Mouse (Mus musculus) erythroblast, adult 5-6 weeks (primary cell): Measurements from ENCODE around the gene Olfr733. TPM values are rescaled to one million over a fixed set of nuclear protein-coding genes. Genes with fewer than 3 reads are reported as not detected.

Experiments
- ATAC-seq: replicated peaks from 2 replicates; pipeline ENCODE4 v1.8.0; 2016; ENCODE audit warnings: moderate number of reproducible peaks, mild to moderate bottlenecking, moderate TSS enrichment, inconsistent platforms; ENCODE audit not compliant: poor library complexity, low FRiP score, severe bottlenecking
- total RNA-seq, 2 experiments: library from RNA; stranded (forward) in 1 of 2; stranded (reverse) in 1 of 2; fragments of 150-400 nt in 1 of 2; fragments of 200-764, 138-1000 nt in 1 of 2; gene quantifications; 2 replicates each; pipeline versions ENCODE4 v1.2.3 to v1.2.4; 2015 to 2017; ENCODE audit warnings: low replicate concordance in 2 of 2

Gene Olfr733
- total RNA-seq (2015; ENCODE audit: low replicate concordance): not detected in 2 replicates
- not detected in 2 replicates for total RNA-seq (2017; ENCODE audit: low replicate concordance)

GRCm38 (mm10) chr14:50301422-50301821, at the start of gene Olfr733:
Gene Olfr733, minus strand, starts transcription at chr14:50301522.
- ATAC-seq: no peak

- no peak for ATAC-seq
Measured at GRCm38 (mm10) chr14:50348796-50349195, 47.5 kb upstream of the Olfr733 start, which contains the start of gene Olfr735. Gene Olfr735, minus strand, starts transcription at chr14:50348872.

- ATAC-seq: no peak
Measured at GRCm38 (mm10) chr14:50326661-50327060, 25.3 kb upstream of the Olfr733 start, which contains the start of gene Olfr734. Gene Olfr734, minus strand, starts transcription at chr14:50326761.

GRCm38 (mm10) chr14:50284106-50284505, 17.2 kb downstream of the Olfr733 start, which contains the start of gene Olfr732:
Gene Olfr732, minus strand, starts transcription at chr14:50284206.
- no peak for ATAC-seq

Other genes with a start within 250 kb of the Olfr733 start
- not detected in 2 replicates for gene Olfr726, start 210.6 kb downstream of the Olfr733 start, total RNA-seq (2015; ENCODE audit: low replicate concordance)
- gene Olfr726, start 210.6 kb downstream of the Olfr733 start, total RNA-seq (2017; ENCODE audit: low replicate concordance): not detected in 2 replicates
- gene Olfr727, start 178.3 kb downstream of the Olfr733 start, total RNA-seq (2015; ENCODE audit: low replicate concordance): not detected in 2 replicates
- 0.98 TPM in 1 of 2 replicates, not detected in the other for gene Olfr727, start 178.3 kb downstream of the Olfr733 start, total RNA-seq (2017; ENCODE audit: low replicate concordance)
- gene Olfr728, start 158.8 kb downstream of the Olfr733 start, total RNA-seq (2015; ENCODE audit: low replicate concordance): not detected in 2 replicates
- 0.28 TPM in 1 of 2 replicates, not detected in the other for gene Olfr728, start 158.8 kb downstream of the Olfr733 start, total RNA-seq (2017; ENCODE audit: low replicate concordance)
- not detected in 2 replicates for gene Olfr729, start 148.6 kb downstream of the Olfr733 start, total RNA-seq (2015; ENCODE audit: low replicate concordance)
- 0.43 TPM in 1 of 2 replicates, not detected in the other for gene Olfr729, start 148.6 kb downstream of the Olfr733 start, total RNA-seq (2017; ENCODE audit: low replicate concordance)
- not detected in 2 replicates for gene Olfr730, start 113.3 kb downstream of the Olfr733 start, total RNA-seq (2015; ENCODE audit: low replicate concordance)
- gene Olfr730, start 113.3 kb downstream of the Olfr733 start, total RNA-seq (2017; ENCODE audit: low replicate concordance): not detected in 2 replicates
- gene Olfr731, start 59.7 kb downstream of the Olfr733 start, total RNA-seq (2015; ENCODE audit: low replicate concordance): not detected in 2 replicates
- gene Olfr731, start 59.7 kb downstream of the Olfr733 start, total RNA-seq (2017; ENCODE audit: low replicate concordance): not detected in 2 replicates
- not detected in 2 replicates for gene Olfr732, start 17.3 kb downstream of the Olfr733 start, total RNA-seq (2015; ENCODE audit: low replicate concordance)
- gene Olfr732, start 17.3 kb downstream of the Olfr733 start, total RNA-seq (2017; ENCODE audit: low replicate concordance): not detected in 2 replicates
- gene Olfr734, start 25.2 kb upstream of the Olfr733 start, total RNA-seq (2015; ENCODE audit: low replicate concordance): not detected in 2 replicates
- not detected in 2 replicates for gene Olfr734, start 25.2 kb upstream of the Olfr733 start, total RNA-seq (2017; ENCODE audit: low replicate concordance)
- not detected in 2 replicates for gene Olfr735, start 47.4 kb upstream of the Olfr733 start, total RNA-seq (2015; ENCODE audit: low replicate concordance)
- gene Olfr735, start 47.4 kb upstream of the Olfr733 start, total RNA-seq (2017; ENCODE audit: low replicate concordance): not detected in 2 replicates
- 0.42 TPM in 1 of 2 replicates, not detected in the other for gene Tlr11, start 56.4 kb upstream of the Olfr733 start, total RNA-seq (2015; ENCODE audit: low replicate concordance)
- gene Tlr11, start 56.4 kb upstream of the Olfr733 start, total RNA-seq (2017; ENCODE audit: low replicate concordance): not detected in 2 replicates
- gene Olfr736, start 79.6 kb upstream of the Olfr733 start, total RNA-seq (2015; ENCODE audit: low replicate concordance): not detected in 2 replicates
- gene Olfr736, start 79.6 kb upstream of the Olfr733 start, total RNA-seq (2017; ENCODE audit: low replicate concordance): not detected in 2 replicates
- not detected in 2 replicates for gene Olfr738, start 106.0 kb upstream of the Olfr733 start, total RNA-seq (2015; ENCODE audit: low replicate concordance)
- not detected in 2 replicates for gene Olfr738, start 106.0 kb upstream of the Olfr733 start, total RNA-seq (2017; ENCODE audit: low replicate concordance)
- not detected in 2 replicates for gene Olfr739, start 117.1 kb upstream of the Olfr733 start, total RNA-seq (2015; ENCODE audit: low replicate concordance)
- not detected in 2 replicates for gene Olfr739, start 117.1 kb upstream of the Olfr733 start, total RNA-seq (2017; ENCODE audit: low replicate concordance)
- gene Olfr740, start 144.0 kb upstream of the Olfr733 start, total RNA-seq (2015; ENCODE audit: low replicate concordance): 0.38 TPM in 1 of 2 replicates, not detected in the other
- not detected in 2 replicates for gene Olfr740, start 144.0 kb upstream of the Olfr733 start, total RNA-seq (2017; ENCODE audit: low replicate concordance)
- gene Olfr741, start 171.2 kb upstream of the Olfr733 start, total RNA-seq (2015; ENCODE audit: low replicate concordance): not detected in 2 replicates
- gene Olfr741, start 171.2 kb upstream of the Olfr733 start, total RNA-seq (2017; ENCODE audit: low replicate concordance): 0.56 TPM in 1 of 2 replicates, not detected in the other
- gene Olfr742, start 202.1 kb upstream of the Olfr733 start, total RNA-seq (2015; ENCODE audit: low replicate concordance): not detected in 2 replicates
- gene Olfr742, start 202.1 kb upstream of the Olfr733 start, total RNA-seq (2017; ENCODE audit: low replicate concordance): not detected in 2 replicates
- gene Olfr743, start 220.3 kb upstream of the Olfr733 start, total RNA-seq (2015; ENCODE audit: low replicate concordance): not detected in 2 replicates
- gene Olfr743, start 220.3 kb upstream of the Olfr733 start, total RNA-seq (2017; ENCODE audit: low replicate concordance): not detected in 2 replicates